Mouse (Mus musculus): ENCODE measurements at regions not wholly inside any gene's neighbourhood (a gene's known extent, or its start where the extent isn't known, plus 50 kb on each side); places are given as distances from the start of the nearest gene placed in this dataset.

DNA sequence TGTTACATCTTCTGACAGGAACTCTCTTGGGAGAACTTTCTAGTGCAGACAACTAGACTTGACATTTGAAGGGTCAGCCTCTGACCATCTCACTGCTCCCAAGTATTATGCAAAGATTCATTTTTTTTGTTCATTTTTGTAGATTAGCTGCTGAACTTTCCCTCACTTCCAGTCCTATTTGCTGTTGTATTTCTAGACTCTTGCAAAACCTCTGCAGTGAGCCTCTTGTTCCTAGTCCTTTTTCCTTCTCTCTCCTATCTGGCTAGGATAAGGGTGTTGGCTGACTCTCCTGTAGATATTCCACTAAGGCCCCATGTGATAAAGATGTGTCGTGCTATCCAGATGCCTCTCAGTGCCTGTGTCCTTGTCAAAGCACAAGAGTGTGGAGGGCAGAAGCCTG, 198.5 kb upstream of the Cpeb2 start:
- no peak overlapping the region for H3K4me3 ChIP-seq (ENCODE audit: low read depth, low read length)
- WGBS: 89% methylated on average over 1 of the region's 1 CpGs
- no peaks in the 10 kb centered on the region for H3K36me3 ChIP-seq (ENCODE audit: control insufficient read depth, insufficient read depth, low read length)

DNA sequence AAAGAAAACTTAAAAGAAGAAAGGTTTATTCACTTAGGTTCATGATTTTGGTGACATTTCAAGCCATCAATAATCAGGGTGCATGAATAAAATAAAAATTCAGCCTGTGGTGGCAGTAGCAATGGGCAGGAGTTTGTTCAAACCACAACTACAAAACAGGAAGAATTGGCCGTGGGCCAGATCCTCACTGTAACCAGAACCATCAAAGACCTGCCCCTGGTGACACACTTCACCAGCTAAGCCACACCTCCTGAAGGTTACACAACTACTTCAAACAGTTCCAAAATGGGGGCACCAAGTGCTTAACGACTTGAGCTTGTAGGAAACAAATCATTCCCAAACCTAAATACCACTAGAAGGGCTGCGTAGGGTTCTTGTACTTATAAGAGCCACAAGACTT, 195.4 kb upstream of the Cpeb2 start:
- H3K4me1 ChIP-seq (replicated peaks; ENCODE audit: control insufficient read depth, insufficient read depth, low read length): no peaks in the 10 kb centered on the region
- DNase-seq (ENCODE audit: low spot score) (no peak), ATAC-seq (ENCODE audit: low FRiP score) (no peak)
- no peak overlapping the region for H3K9ac ChIP-seq (ENCODE audit: low read depth, low read length)
- H3K27ac ChIP-seq (ENCODE audit: low read depth, low read length): no peak overlapping the region
- H3K4me3 ChIP-seq (ENCODE audit: low read depth, low read length): no peak overlapping the region
- WGBS: 80% methylated on average over 3 of the region's 3 CpGs
- H3K9me3 ChIP-seq (ENCODE audit: control insufficient read depth, low read length): no peaks in the 10 kb centered on the region
- no peaks in the 10 kb centered on the region for H3K27me3 ChIP-seq (ENCODE audit: control insufficient read depth, insufficient read depth, low read length)
- no peaks in the 10 kb centered on the region for H3K36me3 ChIP-seq (ENCODE audit: control insufficient read depth, insufficient read depth, low read length)
- H3K4me2 ChIP-seq (replicated peaks; ENCODE audit: low read depth, low read length): no peak overlapping the region

More for the DNA sequence above, 198.5 kb upstream of the Cpeb2 start:
- DNase-seq (ENCODE audit: low spot score): no peak
- H3K4me2 ChIP-seq (replicated peaks; ENCODE audit: low read depth, low read length): no peak overlapping the region
- no peaks in the 10 kb centered on the region for H3K4me1 ChIP-seq (replicated peaks; ENCODE audit: control insufficient read depth, insufficient read depth, low read length)
- no peak for ATAC-seq (ENCODE audit: low FRiP score)
- no peak overlapping the region for H3K9ac ChIP-seq (ENCODE audit: low read depth, low read length)
- H3K27ac ChIP-seq (ENCODE audit: low read depth, low read length): no peak overlapping the region
- H3K27me3 ChIP-seq (ENCODE audit: control insufficient read depth, insufficient read depth, low read length): no peaks in the 10 kb centered on the region
- H3K9me3 ChIP-seq (ENCODE audit: control insufficient read depth, low read length): no peaks in the 10 kb centered on the region

DNA sequence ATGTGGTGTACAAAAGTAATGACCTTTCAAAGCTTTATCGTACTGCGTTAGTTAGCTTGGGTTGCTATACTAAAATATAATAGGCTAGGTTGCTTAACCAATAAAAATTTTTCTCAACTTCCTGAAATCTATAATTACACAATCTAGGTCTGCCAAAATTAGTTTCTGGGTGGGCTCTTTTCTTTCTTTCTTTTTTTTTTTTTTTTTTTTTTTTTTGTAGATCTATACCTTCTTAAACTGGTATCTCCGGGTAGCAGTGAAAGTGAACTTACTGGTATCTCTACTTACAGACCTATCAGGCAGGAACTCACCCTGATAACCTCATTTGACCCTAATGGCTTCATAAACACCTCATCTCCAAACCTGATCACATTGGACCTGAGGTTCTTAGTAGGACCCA, 193.4 kb upstream of the Cpeb2 start:
- WGBS: 97% methylated on average over 3 of the region's 3 CpGs
- no peak overlapping the region for H3K27ac ChIP-seq (ENCODE audit: low read depth, low read length)
- H3K36me3 ChIP-seq (ENCODE audit: control insufficient read depth, insufficient read depth, low read length): no peaks in the 10 kb centered on the region
- ATAC-seq (ENCODE audit: low FRiP score) (no peak), DNase-seq (ENCODE audit: low spot score) (no peak)
- no peak overlapping the region for H3K9ac ChIP-seq (ENCODE audit: low read depth, low read length)
- H3K9me3 ChIP-seq (ENCODE audit: control insufficient read depth, low read length): no peaks in the 10 kb centered on the region
- no peaks in the 10 kb centered on the region for H3K4me1 ChIP-seq (replicated peaks; ENCODE audit: control insufficient read depth, insufficient read depth, low read length)
- no peak overlapping the region for H3K4me2 ChIP-seq (replicated peaks; ENCODE audit: low read depth, low read length)
- H3K4me3 ChIP-seq (ENCODE audit: low read depth, low read length): no peak overlapping the region
- H3K27me3 ChIP-seq (ENCODE audit: control insufficient read depth, insufficient read depth, low read length): no peaks in the 10 kb centered on the region

DNA sequence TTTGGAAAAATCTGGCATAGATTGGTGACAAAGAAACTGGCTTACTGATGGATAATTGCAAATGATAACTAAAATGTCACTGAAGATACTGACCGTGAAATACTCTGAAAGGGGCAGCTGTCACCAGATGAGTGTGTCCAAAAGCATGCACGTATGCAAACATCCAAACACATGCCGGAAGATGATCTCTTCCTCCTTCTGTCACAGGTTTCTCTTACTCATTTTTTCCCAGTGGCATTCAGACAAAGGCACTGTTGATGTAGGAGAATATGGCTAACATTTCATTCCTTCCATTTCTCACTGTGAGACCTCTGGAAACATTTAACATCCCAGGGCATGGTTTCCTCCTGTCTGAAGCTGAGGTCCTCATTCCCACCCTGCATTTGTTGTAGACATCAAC, 190.4 kb upstream of the Cpeb2 start:
- no peak for ATAC-seq (ENCODE audit: low FRiP score)
- Histone ChIP-seq H3K4me1 (replicated peaks; ENCODE audit: control insufficient read depth, insufficient read depth, low read length) (no peaks in the 10 kb centered on the region), H3K9ac (ENCODE audit: low read depth, low read length) (no peak overlapping the region), H3K9me3 (ENCODE audit: control insufficient read depth, low read length) (no peaks in the 10 kb centered on the region), H3K4me2 (replicated peaks; ENCODE audit: low read depth, low read length) (no peak overlapping the region), H3K27me3 (ENCODE audit: control insufficient read depth, insufficient read depth, low read length) (no peaks in the 10 kb centered on the region), H3K4me3 (ENCODE audit: low read depth, low read length) (no peak overlapping the region), H3K36me3 (ENCODE audit: control insufficient read depth, insufficient read depth, low read length) (no peaks in the 10 kb centered on the region), H3K27ac (ENCODE audit: low read depth, low read length) (no peak overlapping the region)
- 90% methylated on average over 3 of the region's 3 CpGs for WGBS
- no peak for DNase-seq (ENCODE audit: low spot score)

DNA sequence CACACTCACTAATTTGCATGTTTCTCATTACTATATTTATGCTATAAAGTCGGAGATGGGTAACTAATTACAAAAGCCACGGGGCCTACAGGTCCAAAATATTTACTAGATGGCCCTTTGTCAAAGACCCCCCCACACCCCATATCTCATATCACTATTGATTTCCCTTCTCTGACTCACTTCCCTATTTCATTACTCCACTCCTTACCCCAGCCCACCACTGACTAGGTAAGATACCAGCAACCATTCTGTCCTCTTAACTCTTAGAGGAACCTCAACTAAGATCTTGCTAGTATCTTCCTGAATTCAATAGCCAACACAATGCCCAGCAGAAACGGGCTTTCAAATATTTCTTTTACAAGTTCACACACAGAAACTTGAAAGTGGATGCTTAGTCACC, 187.1 kb upstream of the Cpeb2 start:
- H3K9ac ChIP-seq (ENCODE audit: low read depth, low read length): no peak overlapping the region
- WGBS: 91% methylated on average over 3 of the region's 3 CpGs
- ATAC-seq (ENCODE audit: low FRiP score): no peak
- DNase-seq (ENCODE audit: low spot score): no peak
- no peaks in the 10 kb centered on the region for H3K9me3 ChIP-seq (ENCODE audit: control insufficient read depth, low read length)
- no peak overlapping the region for H3K4me2 ChIP-seq (replicated peaks; ENCODE audit: low read depth, low read length)
- H3K27ac ChIP-seq (ENCODE audit: low read depth, low read length): no peak overlapping the region
- no peaks in the 10 kb centered on the region for H3K27me3 ChIP-seq (ENCODE audit: control insufficient read depth, insufficient read depth, low read length)
- H3K4me3 ChIP-seq (ENCODE audit: low read depth, low read length): no peak overlapping the region
- no peaks in the 10 kb centered on the region for H3K36me3 ChIP-seq (ENCODE audit: control insufficient read depth, insufficient read depth, low read length)
- no peaks in the 10 kb centered on the region for H3K4me1 ChIP-seq (replicated peaks; ENCODE audit: control insufficient read depth, insufficient read depth, low read length)

DNA sequence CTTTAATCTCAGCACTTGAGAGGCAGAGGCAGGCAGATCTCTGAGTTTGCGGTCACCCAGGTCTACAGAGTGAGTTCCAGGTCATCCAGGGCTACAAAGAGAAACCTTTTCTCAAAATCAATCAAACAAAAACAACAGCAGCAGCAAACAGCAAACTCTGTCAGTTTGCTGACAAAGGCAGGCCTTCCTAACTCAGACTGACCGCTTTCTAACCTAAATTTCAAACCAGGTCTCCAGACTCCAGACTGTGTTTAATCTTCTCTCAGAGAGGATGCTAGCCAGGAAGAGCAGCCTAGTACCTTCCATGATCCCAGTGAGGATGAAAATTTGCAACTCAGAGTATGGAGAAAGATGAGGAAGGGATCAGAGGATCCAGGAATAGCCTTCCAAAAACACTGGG, 185.7 kb upstream of the Cpeb2 start:
- Histone ChIP-seq H3K36me3 (ENCODE audit: control insufficient read depth, insufficient read depth, low read length) (no peaks in the 10 kb centered on the region), H3K27me3 (ENCODE audit: control insufficient read depth, insufficient read depth, low read length) (no peaks in the 10 kb centered on the region), H3K9me3 (ENCODE audit: control insufficient read depth, low read length) (no peaks in the 10 kb centered on the region), H3K27ac (ENCODE audit: low read depth, low read length) (no peak overlapping the region), H3K4me3 (ENCODE audit: low read depth, low read length) (no peak overlapping the region), H3K4me2 (replicated peaks; ENCODE audit: low read depth, low read length) (no peak overlapping the region), H3K9ac (ENCODE audit: low read depth, low read length) (no peak overlapping the region), H3K4me1 (replicated peaks; ENCODE audit: control insufficient read depth, insufficient read depth, low read length) (no peaks in the 10 kb centered on the region)
- ATAC-seq (ENCODE audit: low FRiP score): no peak
- WGBS: 95% methylated on average over 2 of the region's 2 CpGs
- no peak for DNase-seq (ENCODE audit: low spot score)

DNA sequence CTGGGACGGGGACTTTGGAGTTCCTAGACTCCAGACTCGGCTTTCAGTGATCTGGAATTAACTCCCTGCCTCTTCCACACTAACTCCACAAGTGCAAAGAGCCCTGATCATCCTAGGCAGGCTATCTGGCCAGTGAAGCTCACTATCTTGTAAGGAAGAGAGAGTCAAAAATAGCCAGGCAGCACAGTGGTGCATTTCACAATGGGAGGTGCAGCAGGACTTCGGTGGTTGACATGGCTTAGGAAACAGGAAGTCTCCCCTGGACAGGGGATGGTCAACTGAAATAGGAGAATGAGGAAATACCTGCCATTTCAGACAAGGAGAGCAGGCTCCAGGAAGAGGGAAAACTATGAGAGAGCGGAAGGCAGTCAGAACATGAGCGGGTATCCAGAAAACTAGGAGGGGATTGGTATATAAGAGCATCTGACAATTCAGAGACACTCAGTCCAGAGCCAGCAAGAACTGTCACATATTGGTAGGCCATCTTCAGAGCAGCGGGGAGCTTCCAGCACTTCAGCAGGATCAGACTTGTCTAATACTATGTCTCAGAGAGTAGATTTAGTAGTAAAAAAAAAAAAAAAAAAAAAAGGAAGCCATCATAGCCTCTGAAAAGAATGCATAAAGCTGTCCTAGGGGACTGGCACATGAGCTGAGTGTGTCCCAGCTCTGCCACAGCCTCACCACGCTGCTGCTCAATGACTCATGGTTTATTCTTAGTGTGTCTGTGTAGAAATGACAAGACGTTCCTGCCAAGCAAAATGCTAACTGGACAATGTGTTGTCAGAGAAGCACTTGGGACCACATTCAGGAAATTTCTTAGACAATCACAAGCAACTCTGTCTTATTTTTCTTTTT, 184.5 kb upstream of the Cpeb2 start:
- WGBS: 84% methylated on average over 8 of the region's 8 CpGs
- H3K4me3 ChIP-seq (ENCODE audit: low read depth, low read length): no peak overlapping the region
- no peaks in the 10 kb centered on the region for H3K9me3 ChIP-seq (ENCODE audit: control insufficient read depth, low read length)
- H3K9ac ChIP-seq (ENCODE audit: low read depth, low read length): no peak overlapping the region
- no peaks in the 10 kb centered on the region for H3K4me1 ChIP-seq (replicated peaks; ENCODE audit: control insufficient read depth, insufficient read depth, low read length)
- no peaks in the 10 kb centered on the region for H3K36me3 ChIP-seq (ENCODE audit: control insufficient read depth, insufficient read depth, low read length)
- no peak overlapping the region for H3K27ac ChIP-seq (ENCODE audit: low read depth, low read length)
- ATAC-seq (ENCODE audit: low FRiP score): no peak
- H3K27me3 ChIP-seq (ENCODE audit: control insufficient read depth, insufficient read depth, low read length): no peaks in the 10 kb centered on the region
- H3K4me2 ChIP-seq (replicated peaks; ENCODE audit: low read depth, low read length): no peak overlapping the region
- no peak for DNase-seq (ENCODE audit: low spot score)

DNA sequence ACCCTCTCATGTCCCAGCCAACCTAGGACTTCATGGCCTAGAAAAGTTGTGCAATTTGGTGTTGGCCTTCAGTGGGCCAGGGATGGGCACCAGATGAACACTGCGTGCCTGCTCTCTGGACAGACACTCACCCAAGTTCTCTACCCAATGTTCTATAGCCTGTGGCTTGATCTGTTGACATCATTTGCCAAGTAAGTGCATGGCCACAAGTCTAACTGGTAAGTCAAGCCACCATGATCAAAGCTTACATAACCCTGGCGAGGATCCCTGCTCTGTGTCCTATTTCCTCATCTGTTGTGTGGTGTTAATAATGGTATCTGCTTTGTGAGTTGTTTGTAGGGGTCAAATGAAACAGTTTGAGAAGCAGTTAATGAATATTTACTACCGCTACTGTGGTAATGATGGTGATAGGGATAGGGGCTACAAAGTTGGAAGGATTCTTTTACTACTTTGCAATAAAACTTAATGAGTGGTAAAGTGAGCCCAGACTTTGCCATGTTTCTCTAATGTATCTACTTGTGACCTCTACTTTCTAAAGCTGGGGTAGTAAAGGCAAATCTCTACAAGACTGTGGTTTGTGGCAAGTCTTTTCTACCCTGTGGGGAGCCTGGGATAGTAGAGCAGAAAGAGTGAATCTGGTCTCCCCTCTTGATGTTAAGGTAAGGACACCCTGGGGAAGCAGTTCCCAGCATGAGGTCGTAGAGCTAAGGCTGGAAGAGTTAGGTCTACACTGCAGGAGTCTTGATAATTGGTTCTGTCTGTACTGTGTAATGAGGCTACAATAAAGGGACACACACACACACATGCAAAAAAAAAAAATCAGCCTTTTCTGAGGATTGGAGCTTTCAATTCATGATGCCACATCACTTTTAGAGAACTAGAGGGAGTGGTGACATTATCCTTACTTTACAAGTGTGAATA, 183.3 kb upstream of the Cpeb2 start:
- WGBS: 83% methylated on average over 4 of the region's 4 CpGs
- H3K4me1 ChIP-seq (replicated peaks; ENCODE audit: control insufficient read depth, insufficient read depth, low read length): no peaks in the 10 kb centered on the region
- no peaks in the 10 kb centered on the region for H3K36me3 ChIP-seq (ENCODE audit: control insufficient read depth, insufficient read depth, low read length)
- H3K27me3 ChIP-seq (ENCODE audit: control insufficient read depth, insufficient read depth, low read length): no peaks in the 10 kb centered on the region
- no peaks in the 10 kb centered on the region for H3K9me3 ChIP-seq (ENCODE audit: control insufficient read depth, low read length)
- no peak overlapping the region for H3K9ac ChIP-seq (ENCODE audit: low read depth, low read length)
- ATAC-seq (ENCODE audit: low FRiP score) (no peak), DNase-seq (ENCODE audit: low spot score) (no peak)
- H3K4me2 ChIP-seq (replicated peaks; ENCODE audit: low read depth, low read length): no peak overlapping the region
- no peak overlapping the region for H3K27ac ChIP-seq (ENCODE audit: low read depth, low read length)
- H3K4me3 ChIP-seq (ENCODE audit: low read depth, low read length): no peak overlapping the region

All from hindbrain, embryonic 11.5 days (tissue).